Mouse (Mus musculus) colon, adult 2 months (tissue): ENCODE data around the gene Igbp1. TPM values are rescaled to one million over a fixed set of nuclear protein-coding genes. Genes with fewer than 3 reads are reported as not detected.

Experiments
- polyA plus RNA-seq: library from polyadenylated mRNA; depleted of rRNA; stranded (reverse); fragments of >200 nt; gene quantifications from 2 replicates; pipeline ENCODE4 v1.2.3, GENCODE M21; 2012; rRNA removed

Igbp1 gene
- polyA plus RNA-seq: 11.4 and 16.9 TPM in 2 replicates

DNA sequence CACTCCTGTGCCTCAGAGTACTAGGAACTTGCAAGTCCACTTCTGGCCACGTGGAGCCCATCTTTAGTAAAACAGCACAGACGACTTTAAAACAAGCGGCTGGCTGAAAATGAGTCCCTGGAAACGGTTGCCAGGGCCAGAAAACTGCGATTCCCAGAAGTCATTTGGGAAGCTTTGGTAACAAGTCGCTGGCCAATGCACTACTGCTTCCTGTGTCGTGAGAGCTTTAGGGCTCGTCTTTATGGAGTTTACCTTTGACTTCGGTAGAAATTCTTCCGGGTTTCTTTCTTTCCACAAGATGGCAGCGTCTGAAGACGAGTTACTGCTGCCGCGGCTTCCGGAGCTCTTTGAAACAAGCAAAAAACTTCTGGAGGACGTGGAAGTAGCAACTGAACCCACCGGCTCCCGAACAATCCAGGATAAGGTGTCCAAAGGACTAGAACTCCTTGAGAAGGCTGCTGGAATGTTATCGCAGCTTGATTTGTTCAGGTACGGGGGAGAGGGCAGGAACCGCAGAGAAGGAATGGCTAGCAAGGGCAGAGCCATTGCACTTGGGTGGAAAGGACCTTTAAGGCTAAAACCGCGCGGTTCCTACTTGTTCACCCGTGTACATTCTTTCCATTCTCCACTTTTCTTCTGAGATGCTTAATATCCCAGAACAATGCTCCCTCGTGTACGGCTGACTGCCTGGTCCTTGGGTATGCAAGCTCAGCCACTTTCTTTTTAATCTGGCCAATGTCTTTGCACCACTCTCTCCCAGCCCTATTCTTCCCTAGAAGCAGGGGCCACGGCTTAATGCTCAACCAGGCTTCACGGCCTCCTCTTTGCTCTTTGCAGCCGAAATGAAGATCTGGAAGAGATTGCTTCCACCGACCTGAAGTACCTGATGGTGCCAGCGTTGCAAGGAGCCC is at the start of gene Igbp1:
Gene Igbp1, plus strand, starts transcription at position 224 of the 911 bp plus-strand sequence.

DNA sequence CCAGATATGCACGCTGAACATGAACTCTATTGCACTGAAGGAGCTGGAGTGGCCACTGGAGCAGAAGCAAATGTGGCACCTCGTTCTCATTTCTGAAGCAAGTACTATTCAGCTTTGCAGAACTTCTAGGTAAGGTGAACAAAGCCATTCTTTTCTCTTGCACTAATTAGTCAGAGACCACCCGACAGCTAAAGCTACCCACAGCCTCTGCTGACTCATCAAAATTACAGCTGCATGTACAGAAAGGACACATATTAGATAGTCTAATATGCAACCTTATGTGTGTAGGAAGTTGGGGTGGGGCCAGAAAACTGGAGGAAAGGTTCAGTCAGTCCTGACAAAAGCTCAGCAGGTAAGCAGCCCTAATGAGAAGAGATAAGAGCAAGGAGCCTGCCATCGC is 30.4 kb downstream of the Igbp1 start, which contains the start of gene Dgat2l6:
Gene Dgat2l6, plus strand, starts transcription at position 368 of the 400 bp plus-strand sequence.

Other genes starting within 250 kb of the Igbp1 start
- not detected in 2 replicates for gene Otud6a, start 65.3 kb upstream of the Igbp1 start, polyA plus RNA-seq
- gene Awat2, start 51.6 kb upstream of the Igbp1 start, polyA plus RNA-seq: 0.22 and 0.50 TPM in 2 replicates
- gene Dgat2l6, start 30.5 kb downstream of the Igbp1 start, polyA plus RNA-seq: not detected in 2 replicates
- not detected in 2 replicates for gene Awat1, start 78.0 kb downstream of the Igbp1 start, polyA plus RNA-seq
- gene P2ry4, start 100.6 kb downstream of the Igbp1 start, polyA plus RNA-seq: 3.3 and 5.4 TPM in 2 replicates
- not detected in 2 replicates for gene Arr3, start 111.2 kb downstream of the Igbp1 start, polyA plus RNA-seq
- gene Kif4, start 131.4 kb downstream of the Igbp1 start, polyA plus RNA-seq: 1.3 TPM in 2 replicates
- 13.6 and 16.0 TPM in 2 replicates for gene Pdzd11, start 132.3 kb downstream of the Igbp1 start, polyA plus RNA-seq
- gene Gdpd2, start 235.6 kb downstream of the Igbp1 start, polyA plus RNA-seq: 1.5 and 3.4 TPM in 2 replicates